Mouse (Mus musculus): ENCODE measurements around the gene Xdh. TPM values are rescaled to one million over a fixed set of nuclear protein-coding genes. Genes with fewer than 3 reads are reported as not detected.

The Xdh gene
- polyA plus RNA-seq (2014; fragmentation: Illumina TruSeq; extraction: RNeasy Lipid Tissue Mini Kit (QIAGEN cat#74804); ENCODE audit: low read depth, low replicate concordance): 86.7 TPM

GRCm38 (mm10) chr17:73950062-73950735 is at the start of gene Xdh:
TSS of gene Xdh (minus strand) at chr17:73950196.

Other genes starting within 250 kb of the Xdh start
- gene Galnt14, start 239.7 kb downstream of the Xdh start, polyA plus RNA-seq (2014; fragmentation: Illumina TruSeq; extraction: RNeasy Lipid Tissue Mini Kit (QIAGEN cat#74804); ENCODE audit: low read depth, low replicate concordance): not detected
- gene Ehd3, start 146.1 kb downstream of the Xdh start, polyA plus RNA-seq (2014; fragmentation: Illumina TruSeq; extraction: RNeasy Lipid Tissue Mini Kit (QIAGEN cat#74804); ENCODE audit: low read depth, low replicate concordance): 2.4 TPM
- gene Srd5a2, start 97.7 kb upstream of the Xdh start, polyA plus RNA-seq (2014; fragmentation: Illumina TruSeq; extraction: RNeasy Lipid Tissue Mini Kit (QIAGEN cat#74804); ENCODE audit: low read depth, low replicate concordance): 0.58 TPM